ENCODE assay signal across 8 mouse cellular contexts in the genomic region with DNA sequence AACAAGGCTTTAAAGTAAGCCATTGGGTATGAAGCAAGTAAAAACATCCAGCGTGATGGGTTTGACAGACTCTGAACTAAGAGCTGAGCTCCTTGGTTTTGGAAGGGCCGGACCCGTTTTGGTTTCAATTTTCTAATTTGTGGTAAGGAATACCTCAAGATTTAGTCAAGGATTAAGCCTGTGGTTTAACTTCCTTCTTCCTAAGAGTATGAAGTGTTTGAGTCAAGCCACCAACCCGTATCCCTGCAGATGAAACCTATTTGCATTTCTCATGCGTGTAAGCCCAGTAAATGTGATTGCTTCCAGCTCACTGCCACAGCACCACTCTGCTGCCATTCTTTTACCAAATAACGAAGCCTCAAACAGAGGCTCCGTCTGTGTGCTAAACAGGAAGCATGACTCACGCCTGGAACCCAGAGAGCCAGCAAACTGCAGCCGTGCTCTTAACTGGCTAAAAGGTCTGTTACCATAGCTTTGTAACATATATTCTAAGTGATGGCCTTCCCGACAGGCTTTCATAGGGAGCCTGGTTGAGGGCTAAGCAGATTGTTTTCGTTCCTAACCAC.
A peak's percentile ranks its signal among the peaks of the same experiment; 100 is the strongest.
DNase-seq lines count a peak whose midpoint lies in the region; ATAC-seq and TF ChIP-seq lines count a peak whose summit lies in the region.
"Had no signal": no experiment of that assay in that cellular context is flagged by ENCODE, and none has a peak within 500 bp of the region (broad histone marks: within the 10 kb centered on the region; RNA-seq: fewer than 3 reads in every experiment).

No protein-coding gene starts in this region.

- 0 out of 2 replicates have a peak, but pooled peaks have one; percentile 22 for TF ChIP-seq POLR2A in CH12.LX (IDR thresholded peaks at IDR 0.05; ENCODE audit: low read depth, low read length)

- 0 out of 2 replicates have a peak, but pooled peaks have one; percentile 73 for ATAC-seq in kidney, embryonic 16.5 days (ENCODE audit: low FRiP score, low TSS enrichment)

- peak overlapping the region; percentile 61 for H3K9ac ChIP-seq in CH12.LX (ENCODE audit: insufficient read depth, low read depth)
- 0 out of 2 replicates have a peak overlapping the region, but pooled peaks have one; percentile 15 for H3K9ac ChIP-seq in kidney, embryonic 16.5 days (replicated peaks; ENCODE audit: low read length)

- TF ChIP-seq RAD21 in CH12.LX (IDR thresholded peaks at IDR 0.05; ENCODE audit: low read depth, low read length), result no peak; the same call in 1 of the 2 replicates

- peaks cover 2 to 26% of the 10 kb centered on the region in 2 experiments; a peak in 2 of 4 replicates for H3K4me1 ChIP-seq in CH12.LX (ENCODE audit: control insufficient read depth in 1 of 2, insufficient read depth in 2 of 2)
- no peaks in the 10 kb centered on the region for H3K4me1 ChIP-seq in kidney, embryonic 16.5 days (ENCODE audit: insufficient read depth, low read length)

- H3K27ac ChIP-seq in CH12.LX (ENCODE audit: insufficient read depth, low read depth) (0 out of 2 replicates have a peak overlapping the region, but pooled peaks have one; percentile 9), macrophage (peak overlapping the region; percentile 79)
- no peak overlapping the region for H3K27ac ChIP-seq in kidney, embryonic 16.5 days (ENCODE audit: low read length)
- H3K27ac ChIP-seq: left cerebral cortex, adult 2 months had no signal

- H3K27me3 ChIP-seq in C2C12 (ENCODE audit: control insufficient read depth, insufficient read depth, insufficient read length), result no peaks in the 10 kb centered on the region
- H3K27me3 ChIP-seq in CH12.LX (replicated peaks), result no peaks in the 10 kb centered on the region
- H3K27me3 ChIP-seq in kidney, embryonic 16.5 days (ENCODE audit: insufficient read depth, low read length), result no peaks in the 10 kb centered on the region
- H3K27me3 ChIP-seq in splenic B cell, adult 2 months (ENCODE audit: control insufficient read depth, insufficient read depth, low read length, poor library complexity, severe bottlenecking), result no peaks in the 10 kb centered on the region

- no peak for TF ChIP-seq CTCF in C2C12 (IDR thresholded peaks at IDR 0.05; ENCODE audit: control insufficient read depth, insufficient read depth, insufficient read length)
- TF ChIP-seq CTCF in CH12.LX (conservative IDR thresholded peaks at IDR 0.05 in 1 of 2, IDR thresholded peaks at IDR 0.05 in 1 of 2; ENCODE audit: low read depth in 2 of 2, low read length in 2 of 2), result no peak

- dilution Hi-C loops in CH12.LX (cut with MboI; ENCODE audit: extremely low pct_ligation_motif_present, extremely low pct_unique_long_range_greater_than_20kb, low sequenced_read_pairs), result no loop called here

- H3K9me3 ChIP-seq in CH12.LX (replicated peaks; ENCODE audit: low read length), result no peaks in the 10 kb centered on the region
- no peaks in the 10 kb centered on the region for H3K9me3 ChIP-seq in kidney, embryonic 16.5 days (ENCODE audit: low read length)

- 39% methylated on average over 11 of the region's 11 CpGs for WGBS in kidney, embryonic 16.5 days
- 0% methylated on average over 10 of the region's 11 CpGs for WGBS in macrophage (ENCODE audit: missing documents)

- H3K4me3 ChIP-seq in C2C12 (ENCODE audit: insufficient read depth, poor library complexity, severe bottlenecking), result peak overlapping the region; percentile 12
- H3K4me3 ChIP-seq in CH12.LX (replicated peaks in 1 of 3; ENCODE audit: low read depth in 2 of 3, low read length in 2 of 3, poor library complexity in 1 of 3), result peak overlapping the region in 2 of 3 experiments; percentile 0 to 22
- no peak overlapping the region for H3K4me3 ChIP-seq in kidney, embryonic 16.5 days (ENCODE audit: low read length)
- peak overlapping the region; percentile 20; the same call in 1 of the 2 replicates for H3K4me3 ChIP-seq in macrophage (ENCODE audit: inconsistent target)
- H3K4me3 ChIP-seq: left cerebral cortex, adult 2 months had no signal

- H3K4me2 ChIP-seq in CH12.LX (ENCODE audit: insufficient read depth, low read depth, poor library complexity, severe bottlenecking), result peak overlapping the region; percentile 67
- peak overlapping the region; percentile 32 for H3K4me2 ChIP-seq in kidney, embryonic 16.5 days (replicated peaks; ENCODE audit: low read depth, low read length)

- peak; percentile 64; the same call in 1 of the 2 replicates for TF ChIP-seq EP300 in CH12.LX (IDR thresholded peaks at IDR 0.05; ENCODE audit: low read length)

- peak; percentile 67 for DNase-seq in CH12.LX (ENCODE audit: extremely low read depth)
- peak; percentile 31 for DNase-seq in cerebellum, adult 9-11 months
- DNase-seq in gastrocnemius, postnatal 25 days, result peak; percentile 14
- DNase-seq in splenic B cell, adult 2 months (ENCODE audit: low read depth, low spot score), result peak; percentile 42

- H3K36me3 ChIP-seq in C2C12 (ENCODE audit: control insufficient read depth, insufficient read depth), result no peaks in the 10 kb centered on the region
- no peaks in the 10 kb centered on the region for H3K36me3 ChIP-seq in CH12.LX (replicated peaks in 1 of 2; ENCODE audit: control insufficient read depth in 1 of 2, insufficient read depth in 1 of 2, low read length in 1 of 2)
- no peaks in the 10 kb centered on the region for H3K36me3 ChIP-seq in kidney, embryonic 16.5 days (ENCODE audit: insufficient read depth, low read length)
- no peaks in the 10 kb centered on the region for H3K36me3 ChIP-seq in macrophage (ENCODE audit: inconsistent target)
- no peaks in the 10 kb centered on the region for H3K36me3 ChIP-seq in splenic B cell, adult 2 months (ENCODE audit: control insufficient read depth, insufficient read depth, low read length, poor library complexity, severe bottlenecking)

- H3K79me2 ChIP-seq in C2C12 (ENCODE audit: control insufficient read depth, insufficient read depth), result no peaks in the 10 kb centered on the region
- H3K79me2 ChIP-seq in CH12.LX (replicated peaks; ENCODE audit: control insufficient read depth, extremely low read depth, insufficient read depth, poor library complexity, severe bottlenecking), result no peaks in the 10 kb centered on the region
- no peaks in the 10 kb centered on the region for H3K79me2 ChIP-seq in macrophage (ENCODE audit: inconsistent target)

- H3K79me3 ChIP-seq in C2C12 (ENCODE audit: low read depth), result no peaks in the 10 kb centered on the region

- in situ Hi-C loops in CH12.LX (cut with MboI; ENCODE audit: low pct_ligation_motif_present, low pct_unique_long_range_greater_than_20kb, low sequenced_read_pairs), result no loop called here

- H3ac ChIP-seq in C2C12 (ENCODE audit: control insufficient read depth, insufficient read length, low read depth), result no peak overlapping the region

TF ChIP-seq in C2C12, 6 proteins besides CTCF, POLR2A, EP300 and RAD21:
- no peak for TF ChIP-seq FOSL1 (IDR thresholded peaks at IDR 0.05; ENCODE audit: insufficient read depth, low read length, poor library complexity, severe bottlenecking)
- TF ChIP-seq MYOD1 (IDR thresholded peaks at IDR 0.05; ENCODE audit: control insufficient read depth, insufficient read length, low read depth), result peak; percentile 5
- no peak for TF ChIP-seq MYOG (IDR thresholded peaks at IDR 0.05; ENCODE audit: control insufficient read depth, extremely low read depth, insufficient read length)
- no peak for TF ChIP-seq MAX (IDR thresholded peaks at IDR 0.05)
- TF ChIP-seq CEBPB (IDR thresholded peaks at IDR 0.05; ENCODE audit: low read depth), result no peak
- no peak for TF ChIP-seq USF1 (IDR thresholded peaks at IDR 0.05; ENCODE audit: low read depth)

TF ChIP-seq in CH12.LX, 34 proteins besides CTCF, POLR2A, EP300 and RAD21:
- TF ChIP-seq JUN (IDR thresholded peaks at IDR 0.05; ENCODE audit: insufficient read depth, low read depth, low read length), result peak; percentile 68; the same call in 1 of the 2 replicates
- no peak for TF ChIP-seq TCF12 (IDR thresholded peaks at IDR 0.05; ENCODE audit: low read depth, low read length)
- TF ChIP-seq UBTF (IDR thresholded peaks at IDR 0.05; ENCODE audit: low read depth, low read length), result no peak
- TF ChIP-seq E2F4 (IDR thresholded peaks at IDR 0.05; ENCODE audit: insufficient replicate concordance, low read depth, low read length), result no peak
- TF ChIP-seq MEF2A (IDR thresholded peaks at IDR 0.05; ENCODE audit: borderline replicate concordance, low read depth, low read length), result peak; percentile 64; the same call in 1 of the 2 replicates
- no peak for TF ChIP-seq NRF1 (IDR thresholded peaks at IDR 0.05; ENCODE audit: low read depth, low read length)
- TF ChIP-seq BHLHE40 (IDR thresholded peaks at IDR 0.05; ENCODE audit: low read depth, low read length), result peak; percentile 59
- peak; percentile 64 for TF ChIP-seq JUND (conservative IDR thresholded peaks at IDR 0.05; ENCODE audit: low read depth, low read length)
- peak; percentile 54 for TF ChIP-seq MAX (IDR thresholded peaks at IDR 0.05; ENCODE audit: low read length)
- TF ChIP-seq MYC (IDR thresholded peaks at IDR 0.05; ENCODE audit: low read depth, low read length), result 0 out of 2 replicates have a peak, but pooled peaks have one; percentile 30
- 0 out of 2 replicates have a peak, but pooled peaks have one; percentile 48 for TF ChIP-seq ELF1 (IDR thresholded peaks at IDR 0.05; ENCODE audit: low read depth, low read length)
- peak; percentile 53; the same call in 1 of the 2 replicates for TF ChIP-seq ETS1 (conservative IDR thresholded peaks at IDR 0.05; ENCODE audit: low read depth, low read length)

Comparison
In these comparisons a context has a peak if more than half of its experiments do, and no peak if none do; other contexts are left out.
1. DNase-seq: peak in every context shown above with its lines; median percentile 67 in CH12.LX; 42 in splenic B cell, adult 2 months; 31 in cerebellum, adult 9-11 months; 14 in gastrocnemius, postnatal 25 days.